Mouse (Mus musculus) stomach, postnatal 0 days (tissue): ENCODE data around the gene Stam2. TPM values are rescaled to one million over a fixed set of nuclear protein-coding genes. Genes with fewer than 3 reads are reported as not detected.

Experiments used
- ATAC-seq: fragments of 200-750 bp; cut with Nextera tagmentation; 2 replicates; pipeline ENCODE4 v1.8.0; 2017; ENCODE audit not compliant: low FRiP score, low TSS enrichment
- DNase-seq: peaks from one replicate; pipeline ENCODE4 v3.0.0-alpha.2; 2016; ENCODE audit warnings: low spot score
- H3K27ac ChIP-seq: fragments of 300-500 bp; sonication (generic); replicated peaks from 2 replicates; pipeline ENCODE4 v1.5.1; 2014; ENCODE audit warnings: mild to moderate bottlenecking, control low read depth
- H3K27me3 ChIP-seq: fragments of 300-500 bp; sonication (generic); 2 replicates; pipeline ENCODE4 v1.6.1; 2014; ENCODE audit warnings: low read length; ENCODE audit not compliant: control insufficient read depth, insufficient read depth
- H3K36me3 ChIP-seq: fragments of 300-500 bp; sonication (generic); 2 replicates; pipeline ENCODE4 v1.6.1; 2014; ENCODE audit warnings: low read length, mixed read lengths; ENCODE audit not compliant: control insufficient read depth, insufficient read depth
- H3K4me1 ChIP-seq: fragments of 300-500 bp; sonication (generic); replicated peaks from 2 replicates; pipeline ENCODE4 v1.6.1; 2014; ENCODE audit warnings: antibody characterized with exemption; ENCODE audit not compliant: control insufficient read depth, insufficient read depth
- H3K4me2 ChIP-seq: fragments of 300-500 bp; sonication (generic); replicated peaks from 2 replicates; pipeline ENCODE4 v1.6.1; 2014; ENCODE audit warnings: low read depth, mild to moderate bottlenecking, control low read depth, moderate library complexity
- H3K4me3 ChIP-seq: fragments of 300-500 bp; sonication (generic); 2 replicates; pipeline ENCODE4 v1.5.1; 2014; ENCODE audit warnings: low read depth, low read length, control low read depth
- H3K9ac ChIP-seq: fragments of 300-500 bp; sonication (generic); 2 replicates; pipeline ENCODE4 v1.6.1; 2014; ENCODE audit warnings: mild to moderate bottlenecking, low read length, control low read depth, mixed read lengths
- H3K9me3 ChIP-seq: fragments of 300-500 bp; sonication (generic); 2 replicates; pipeline ENCODE4 v1.6.1; 2016; ENCODE audit warnings: low read length; ENCODE audit not compliant: control insufficient read depth
- CTCF ChIP-seq: IDR thresholded peaks from 2 replicates; pipeline ENCODE4 v1.5.1; 2016; ENCODE audit warnings: antibody characterized with exemption, low read depth, mild to moderate bottlenecking, moderate library complexity
- EP300 ChIP-seq: optimal IDR thresholded peaks from 2 replicates; pipeline ENCODE3; 2016; ENCODE audit warnings: antibody characterized with exemption
- WGBS: fragments of 180-500 bp; shearing (Covaris S2); extraction: QIAGEN DNeasy Blood & Tissue Kit; methylation state at CpG from one replicate; pipeline ENCODE4 v1.1.7; 2014; 5-methylcytosine and 5-hydroxymethylcytosine counted together
- polyA plus RNA-seq: library from polyadenylated mRNA; unstranded; fragments of >200 nt; fragmentation: Nextera tagmentation; extraction: Ambion mirVana; gene quantifications from 2 replicates; pipeline ENCODE4 v1.2.1, GENCODE M21; 2015

Stam2 gene
- 32.6 and 33.1 TPM in 2 replicates for polyA plus RNA-seq

- Histone ChIP-seq H3K36me3 (no peaks in the 10 kb centered on the region), H3K27ac (peak within 1 kb of the TSS; percentile 98), H3K4me1 (peaks cover 3% of the 10 kb centered on the region), H3K9me3 (no peaks in the 10 kb centered on the region), H3K9ac (peak within 1 kb of the TSS; percentile 97), H3K4me3 (peak within 1 kb of the TSS; percentile 95), H3K27me3 (no peaks in the 10 kb centered on the region), H3K4me2 (peak within 1 kb of the TSS; percentile 65)
- ATAC-seq (peak; percentile 93), DNase-seq (peak; percentile 93)
- TF ChIP-seq CTCF, result peak; percentile 49
- no peak for TF ChIP-seq EP300
- 5% methylated on average over 54 of the region's 54 CpGs for whole genome bisulfite sequencing
Observed at GRCm38 (mm10) chr2:52742256-52743158, at the start of gene Stam2. TSS of gene Stam2 (minus strand) at chr2:52742281.

DNA sequence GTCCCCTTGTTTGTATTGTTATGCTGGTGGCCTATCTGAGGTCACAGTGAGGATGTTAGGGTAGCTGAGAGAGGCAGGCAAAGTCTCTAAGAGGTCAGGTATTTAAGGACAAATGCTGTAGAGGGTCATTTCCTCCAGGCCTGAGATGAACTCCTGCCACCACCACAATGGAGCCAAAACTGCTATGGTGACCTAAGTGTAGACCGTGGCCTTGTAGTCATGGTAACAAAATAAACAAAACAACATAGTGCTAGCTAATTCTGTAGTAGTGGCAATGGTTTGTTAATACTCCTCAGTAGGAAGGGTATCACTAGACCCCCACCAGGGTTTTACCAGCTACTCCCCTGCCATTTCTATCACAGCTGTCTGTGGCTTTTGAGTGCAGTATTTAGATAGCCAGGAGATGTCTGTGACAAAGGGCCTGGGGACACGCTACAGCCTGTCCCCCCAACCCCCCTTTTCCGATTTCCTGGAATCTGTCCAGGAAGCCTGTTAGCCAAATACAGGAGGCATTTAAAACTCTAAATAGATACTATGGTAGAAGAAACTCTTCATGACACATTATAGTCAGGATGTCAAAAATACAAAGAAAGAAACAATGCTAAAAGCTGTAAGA lies 43.1 kb upstream of the Stam2 start:
- no peaks in the 10 kb centered on the region for H3K9me3 ChIP-seq
- no peaks in the 10 kb centered on the region for H3K27me3 ChIP-seq
- no peak overlapping the region for H3K4me2 ChIP-seq
- DNase-seq (no peak), ATAC-seq (no peak)
- no peak overlapping the region for H3K9ac ChIP-seq
- 23% methylated on average over 3 of the region's 3 CpGs for WGBS
- no peak overlapping the region for H3K4me3 ChIP-seq
- TF ChIP-seq CTCF, result no peak
- no peak for TF ChIP-seq EP300
- no peaks in the 10 kb centered on the region for H3K4me1 ChIP-seq
- no peak overlapping the region for H3K27ac ChIP-seq
- H3K36me3 ChIP-seq, result no peaks in the 10 kb centered on the region

DNA sequence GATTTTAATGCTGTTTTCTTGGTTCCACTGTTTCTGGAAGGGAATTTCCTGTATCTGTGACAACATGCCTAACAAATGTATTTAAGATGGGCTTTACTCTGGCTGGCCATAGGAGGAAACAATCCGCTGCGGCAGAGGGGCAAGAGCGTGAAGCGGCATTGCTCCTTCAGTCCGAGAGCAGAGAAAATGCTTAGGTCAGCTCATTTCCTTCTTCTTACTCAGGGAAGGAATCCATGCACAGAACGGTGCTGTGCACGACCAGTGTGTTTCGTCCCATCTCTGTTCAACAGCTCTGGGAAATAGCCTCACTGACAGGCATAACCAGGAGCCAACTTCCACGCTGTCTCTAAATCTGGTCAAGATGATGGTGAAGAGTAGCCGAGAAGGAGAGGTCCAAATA lies 37.9 kb upstream of the Stam2 start:
- TF ChIP-seq CTCF (no peak), EP300 (no peak)
- no peak overlapping the region for H3K9ac ChIP-seq
- DNase-seq (no peak), ATAC-seq (no peak)
- no peaks in the 10 kb centered on the region for H3K4me1 ChIP-seq
- H3K27me3 ChIP-seq, result no peaks in the 10 kb centered on the region
- no peaks in the 10 kb centered on the region for H3K9me3 ChIP-seq
- 69% methylated on average over 10 of the region's 10 CpGs for WGBS
- peak overlapping the region; percentile 33 for H3K4me2 ChIP-seq
- H3K36me3 ChIP-seq, result no peaks in the 10 kb centered on the region
- no peak overlapping the region for H3K27ac ChIP-seq
- no peak overlapping the region for H3K4me3 ChIP-seq

DNA sequence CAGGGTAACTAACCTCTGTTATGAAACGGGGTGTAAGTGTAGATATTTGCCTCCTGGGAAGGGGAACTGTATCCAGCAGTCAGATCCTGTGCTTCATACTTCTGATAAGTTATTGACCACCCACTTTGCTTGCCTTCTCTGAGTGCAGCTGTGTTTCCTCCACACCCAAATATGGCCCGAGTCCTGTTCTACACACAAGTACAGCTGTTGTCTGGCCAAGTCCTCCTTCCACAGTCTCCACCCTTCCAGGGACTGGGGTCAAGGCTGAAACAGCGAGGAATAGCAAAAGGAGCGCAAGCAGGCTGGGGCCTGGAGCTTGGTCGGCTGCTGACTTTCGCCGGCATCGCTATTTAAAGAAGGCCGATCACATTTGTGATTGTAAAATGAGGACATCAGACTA lies 37.3 kb upstream of the Stam2 start:
- H3K4me1 ChIP-seq, result no peaks in the 10 kb centered on the region
- peak overlapping the region; percentile 33 for H3K4me2 ChIP-seq
- 60% methylated on average over 9 of the region's 9 CpGs for WGBS
- no peak for TF ChIP-seq EP300
- no peak for TF ChIP-seq CTCF
- H3K27me3 ChIP-seq, result no peaks in the 10 kb centered on the region
- H3K4me3 ChIP-seq, result no peak overlapping the region
- ATAC-seq (peak; percentile 61; the same call in 1 of the 2 replicates), DNase-seq (peak; percentile 17)
- no peak overlapping the region for H3K27ac ChIP-seq
- no peaks in the 10 kb centered on the region for H3K9me3 ChIP-seq
- H3K9ac ChIP-seq, result no peak overlapping the region
- H3K36me3 ChIP-seq, result no peaks in the 10 kb centered on the region

- H3K4me1 ChIP-seq, result no peaks in the 10 kb centered on the region
- H3K27me3 ChIP-seq, result no peaks in the 10 kb centered on the region
- no peak overlapping the region for H3K9ac ChIP-seq
- DNase-seq (no peak), ATAC-seq (no peak)
- no peak overlapping the region for H3K4me3 ChIP-seq
- no peak overlapping the region for H3K27ac ChIP-seq
- no peak overlapping the region for H3K4me2 ChIP-seq
- H3K36me3 ChIP-seq, result no peaks in the 10 kb centered on the region
- H3K9me3 ChIP-seq, result no peaks in the 10 kb centered on the region
- TF ChIP-seq EP300 (no peak), CTCF (no peak)
- WGBS, result 77% methylated on average over 2 of the region's 2 CpGs
Observed at GRCm38 (mm10) chr2:52777839-52778238, 35.8 kb upstream of the Stam2 start.

- H3K27me3 ChIP-seq, result no peaks in the 10 kb centered on the region
- ATAC-seq (no peak), DNase-seq (no peak)
- H3K4me2 ChIP-seq, result no peak overlapping the region
- H3K27ac ChIP-seq, result no peak overlapping the region
- H3K9ac ChIP-seq, result no peak overlapping the region
- 67% methylated on average over 1 of the region's 1 CpGs for WGBS
- TF ChIP-seq EP300 (no peak), CTCF (no peak)
- H3K4me3 ChIP-seq, result no peak overlapping the region
- no peaks in the 10 kb centered on the region for H3K4me1 ChIP-seq
- no peaks in the 10 kb centered on the region for H3K36me3 ChIP-seq
- no peaks in the 10 kb centered on the region for H3K9me3 ChIP-seq
Observed at GRCm38 (mm10) chr2:52774373-52774772, 32.3 kb upstream of the Stam2 start.
